Mouse (Mus musculus) kidney, adult 8-10 months (tissue): Measurements from ENCODE around the gene Ddx39.
A peak's percentile ranks its signal among the peaks of the same experiment; 100 is the strongest.

Experiments used
- DNase-seq, 2 experiments: peaks; one replicate each; pipeline ENCODE4 v3.0.0; 2022

Gene Ddx39

DNA sequence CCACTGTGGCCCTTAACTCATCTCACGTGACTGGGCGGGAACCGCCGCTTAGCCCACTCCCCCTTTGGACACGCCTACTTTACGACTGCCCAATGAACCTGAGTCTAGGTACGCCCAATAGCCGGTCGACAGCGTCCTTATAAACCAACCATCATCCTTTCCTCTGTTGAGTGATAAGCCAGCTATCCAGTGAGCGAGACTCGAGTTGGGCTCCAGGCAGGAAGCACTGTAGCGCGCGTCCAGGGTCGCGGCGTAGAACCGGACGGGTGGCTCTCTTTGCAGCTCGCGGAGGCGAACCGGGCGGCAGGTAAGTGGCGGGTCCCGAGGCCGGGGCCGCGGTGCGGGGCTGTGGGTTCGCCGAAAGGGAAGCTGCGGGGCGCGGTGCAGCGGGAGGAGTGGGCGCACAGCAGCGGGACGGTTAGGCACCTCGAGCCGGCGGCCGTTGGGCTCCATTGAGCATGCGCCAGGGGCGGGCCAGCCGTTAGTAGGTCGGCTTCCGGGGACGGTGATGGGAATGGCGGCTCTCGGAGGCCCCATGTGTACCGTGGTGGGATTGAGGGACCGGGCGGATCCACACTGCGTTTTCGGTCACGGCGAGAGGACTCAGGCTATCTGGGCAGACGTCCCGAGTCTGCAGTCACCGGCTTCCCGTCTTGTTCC lies at the start of gene Ddx39:
Ddx39 (plus strand) TSS at position 147 of the 660 bp plus-strand sequence.
- peak; percentile 99 to 100 for DNase-seq

DNA sequence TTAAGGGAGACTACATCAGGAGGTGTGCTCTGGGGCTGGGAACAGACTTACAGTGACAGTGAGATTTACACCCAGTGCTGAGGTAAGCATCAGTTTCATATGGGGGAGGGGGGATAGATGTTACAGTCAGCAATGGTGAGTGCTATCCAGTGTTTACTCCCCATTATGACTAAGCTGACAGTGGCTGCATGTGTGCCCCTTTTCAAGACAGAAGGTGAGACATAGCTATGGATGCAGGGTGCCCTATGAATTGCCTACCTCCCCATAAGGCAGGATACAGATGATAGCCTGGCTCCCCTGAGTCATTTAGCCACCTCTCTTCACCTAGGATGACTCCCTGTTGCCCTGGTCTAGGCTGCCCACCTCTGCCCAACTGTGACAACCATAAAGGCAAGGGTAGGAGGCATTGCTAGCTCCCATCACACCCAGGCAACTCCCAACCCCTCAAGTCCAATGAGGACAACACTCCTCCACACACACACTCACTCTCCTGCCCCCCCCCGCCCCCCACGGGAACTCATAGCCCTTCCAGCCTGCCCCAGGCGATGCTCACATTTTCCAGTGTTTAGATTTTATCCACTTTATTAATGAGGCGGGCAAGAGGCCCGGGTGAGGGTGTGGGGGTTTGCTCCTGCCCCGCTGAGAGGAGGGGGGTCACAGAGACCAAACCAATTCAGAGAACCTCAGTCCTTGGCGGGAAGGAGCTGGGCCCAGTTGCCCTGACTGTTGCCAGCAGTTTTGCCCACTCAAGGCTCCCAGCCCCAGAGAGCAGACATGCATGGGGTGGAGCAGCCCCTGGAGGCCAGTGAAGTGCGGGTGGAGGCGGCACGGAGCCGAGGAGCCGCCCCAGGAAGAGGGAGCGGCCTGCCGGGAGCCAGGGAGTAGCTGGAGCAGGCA lies 48.8 kb upstream of the Ddx39 start, which contains the start of gene Ptger1:
Ptger1 (plus strand) TSS at position 710 of the 897 bp plus-strand sequence.
- peak in 1 of 2 experiments; percentile 56 for DNase-seq

DNA sequence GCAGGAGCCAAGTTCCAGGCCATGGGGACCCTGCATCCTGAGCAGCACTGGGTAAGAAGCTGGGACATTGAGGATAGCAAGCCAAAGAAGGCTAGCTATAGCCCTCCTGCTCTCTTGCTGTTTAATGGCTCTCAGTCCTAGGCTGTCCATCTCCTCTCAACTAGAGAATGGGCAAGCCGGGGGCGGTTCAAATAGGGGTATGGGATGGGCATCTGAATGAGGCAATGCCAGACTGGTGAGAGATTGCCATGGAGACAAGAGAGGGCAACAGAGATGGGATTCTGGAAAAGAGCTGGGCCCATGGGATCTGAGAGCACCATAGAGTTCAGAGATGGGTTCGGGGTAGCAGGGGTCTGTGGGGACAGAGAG lies 48.1 kb upstream of the Ddx39 start:
- no peak for DNase-seq

DNA sequence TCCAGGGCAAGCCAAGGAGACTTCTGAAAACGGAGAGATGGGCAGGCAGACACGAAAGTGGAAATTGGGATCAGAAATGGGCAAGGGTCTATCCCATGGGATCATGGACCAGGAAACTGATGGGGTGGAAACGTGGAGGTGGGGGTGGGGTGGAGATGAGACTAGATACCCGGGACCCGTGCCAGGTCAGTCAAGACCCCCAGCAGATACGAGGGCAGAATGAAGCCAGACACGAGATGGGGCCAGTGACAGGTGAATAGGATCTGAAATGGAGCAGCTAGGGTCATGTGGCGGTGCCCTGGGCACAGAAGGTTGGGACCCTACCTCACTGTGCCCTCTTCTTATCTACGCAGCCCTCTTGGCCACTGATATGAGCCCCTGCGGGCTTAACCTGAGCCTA lies 47.5 kb upstream of the Ddx39 start:
- DNase-seq = no peak

DNA sequence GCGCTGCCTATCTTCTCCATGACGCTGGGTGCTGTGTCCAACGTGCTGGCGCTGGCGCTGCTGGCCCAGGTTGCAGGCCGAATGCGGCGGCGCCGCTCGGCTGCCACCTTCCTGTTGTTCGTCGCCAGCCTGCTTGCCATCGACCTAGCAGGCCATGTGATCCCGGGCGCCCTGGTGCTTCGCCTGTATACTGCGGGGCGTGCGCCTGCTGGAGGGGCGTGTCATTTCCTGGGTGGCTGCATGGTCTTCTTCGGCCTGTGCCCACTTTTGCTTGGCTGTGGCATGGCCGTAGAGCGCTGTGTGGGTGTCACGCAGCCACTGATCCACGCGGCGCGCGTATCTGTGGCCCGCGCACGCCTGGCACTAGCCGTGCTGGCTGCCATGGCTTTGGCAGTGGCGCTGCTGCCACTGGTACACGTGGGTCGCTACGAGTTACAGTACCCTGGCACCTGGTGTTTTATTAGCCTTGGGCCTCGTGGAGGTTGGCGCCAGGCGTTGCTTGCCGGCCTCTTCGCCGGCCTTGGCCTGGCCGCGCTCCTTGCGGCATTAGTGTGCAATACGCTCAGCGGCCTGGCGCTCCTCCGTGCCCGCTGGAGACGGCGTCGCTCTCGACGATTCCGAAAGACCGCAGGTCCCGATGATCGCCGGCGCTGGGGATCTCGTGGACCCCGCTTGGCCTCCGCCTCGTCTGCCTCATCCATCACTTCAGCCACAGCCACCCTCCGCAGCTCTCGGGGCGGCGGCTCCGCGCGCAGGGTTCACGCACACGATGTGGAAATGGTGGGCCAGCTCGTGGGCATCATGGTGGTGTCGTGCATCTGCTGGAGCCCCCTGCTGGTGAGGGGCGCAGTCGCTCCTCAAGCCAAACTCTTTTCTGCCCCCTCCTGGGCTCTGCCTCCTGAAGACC lies 46.7 kb upstream of the Ddx39 start:
- DNase-seq = no peak

DNA sequence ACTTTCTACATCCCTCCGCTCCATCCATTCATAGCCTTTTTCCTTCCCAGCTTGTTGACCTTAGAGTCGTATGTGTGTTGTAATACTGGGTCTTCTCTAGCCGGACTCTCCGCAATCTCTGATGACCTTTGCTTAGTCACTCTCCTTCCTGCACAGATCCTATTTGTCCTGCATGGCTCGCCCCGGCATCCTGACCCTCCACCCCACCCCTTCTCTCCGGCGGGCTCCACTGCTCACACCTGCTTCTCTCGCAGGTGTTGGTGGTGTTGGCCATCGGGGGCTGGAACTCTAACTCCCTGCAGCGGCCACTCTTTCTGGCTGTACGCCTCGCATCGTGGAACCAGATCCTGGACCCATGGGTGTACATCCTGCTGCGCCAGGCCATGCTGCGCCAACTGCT lies 46.0 kb upstream of the Ddx39 start:
- no peak for DNase-seq

DNA sequence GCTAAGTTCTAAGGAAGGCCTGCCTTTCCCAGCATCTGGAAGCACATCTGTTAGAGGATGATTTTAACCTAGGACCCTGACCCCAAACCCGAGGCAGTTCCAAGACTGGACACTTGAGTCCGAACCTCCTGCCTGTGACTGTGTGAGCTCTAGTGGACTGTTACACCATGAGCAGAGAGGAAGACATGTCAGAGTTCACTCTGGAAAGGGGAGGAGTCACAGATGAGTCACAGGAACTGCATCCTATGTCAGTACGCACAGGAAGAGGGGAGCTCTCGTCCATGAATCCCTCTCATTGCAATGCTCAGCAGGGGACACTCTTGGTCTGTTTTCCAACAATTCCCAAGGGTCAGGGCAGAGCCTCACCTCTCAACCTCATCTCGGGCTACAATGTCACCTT lies 42.0 kb upstream of the Ddx39 start:
- no peak for DNase-seq

DNA sequence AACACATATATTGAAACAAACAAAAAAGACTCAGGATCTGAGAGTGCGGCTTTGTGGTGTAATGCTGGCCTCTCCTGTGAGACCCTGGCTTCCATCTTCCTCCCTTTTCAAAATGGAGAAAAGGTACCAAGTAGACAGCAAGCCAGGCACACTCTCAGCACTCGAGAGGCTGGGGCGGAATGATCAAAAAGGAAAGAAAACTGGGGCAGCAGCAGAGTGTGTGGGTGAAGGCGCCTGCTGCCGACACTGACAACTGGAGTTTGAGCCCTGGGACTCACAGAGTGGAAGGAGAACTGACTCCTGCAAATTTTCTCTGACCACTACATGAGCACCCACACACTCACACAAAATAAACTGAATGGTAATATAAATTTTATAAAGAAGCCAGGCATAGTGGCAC lies 40.5 kb upstream of the Ddx39 start:
- DNase-seq = no peak

DNA sequence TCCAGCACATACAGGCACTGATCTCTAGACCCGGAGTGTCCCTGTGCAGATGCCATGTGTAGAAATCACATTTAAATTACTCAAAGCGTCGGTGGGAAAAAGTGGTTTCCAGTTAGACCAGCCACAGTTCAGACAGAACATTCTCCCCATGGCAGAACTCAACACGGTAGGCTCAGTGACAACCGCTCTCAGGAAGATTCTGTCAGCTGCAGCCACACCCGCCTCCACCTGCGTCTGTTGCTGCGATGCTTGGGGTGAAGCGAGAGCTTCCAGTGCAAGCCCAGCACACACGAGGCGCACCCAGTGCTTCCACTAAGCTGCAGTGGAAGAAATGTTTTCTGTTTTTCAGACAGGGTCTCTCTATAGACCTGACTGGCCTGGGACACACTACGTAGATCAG lies 35.1 kb upstream of the Ddx39 start:
- DNase-seq = no peak

DNA sequence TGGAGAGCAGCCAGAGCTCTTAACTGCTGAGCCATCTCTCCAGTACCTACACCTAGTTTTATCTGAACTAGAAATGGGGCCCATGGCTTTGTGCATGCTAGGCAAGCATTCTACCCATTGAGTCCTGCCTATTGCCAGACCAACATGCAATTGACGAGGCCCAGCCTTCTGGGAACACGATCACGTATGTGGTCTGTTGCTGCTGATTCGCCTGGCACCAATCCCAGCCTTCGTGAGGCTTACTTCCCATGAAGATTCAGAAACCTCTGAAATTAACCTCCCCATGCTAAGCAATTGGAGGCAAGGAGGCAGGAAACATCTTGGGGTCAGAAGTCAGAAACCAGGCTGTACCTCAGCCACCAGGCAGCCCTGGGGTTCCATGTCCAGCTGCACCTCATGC lies 34.4 kb upstream of the Ddx39 start:
- no peak for DNase-seq

DNA sequence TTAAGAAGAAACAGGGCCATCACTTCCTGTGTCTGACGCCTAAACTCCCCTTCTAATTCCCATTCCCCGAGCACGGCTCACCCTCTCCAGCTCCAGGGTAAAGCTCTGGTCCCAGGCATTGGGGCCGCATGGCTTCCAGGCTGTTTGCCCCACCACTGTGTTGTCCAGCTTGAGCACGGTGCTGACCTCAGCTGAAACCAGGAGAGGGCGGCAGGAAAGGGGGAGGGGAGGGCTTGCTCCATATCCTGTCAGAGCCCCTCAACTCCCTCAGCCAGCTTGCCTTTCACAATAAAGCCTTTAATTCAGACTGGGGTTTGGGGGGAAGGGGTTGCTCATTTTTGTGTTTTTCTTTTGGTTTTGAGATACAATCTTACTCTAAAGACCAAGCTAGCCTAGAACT lies 33.9 kb upstream of the Ddx39 start:
- no peak for DNase-seq

DNA sequence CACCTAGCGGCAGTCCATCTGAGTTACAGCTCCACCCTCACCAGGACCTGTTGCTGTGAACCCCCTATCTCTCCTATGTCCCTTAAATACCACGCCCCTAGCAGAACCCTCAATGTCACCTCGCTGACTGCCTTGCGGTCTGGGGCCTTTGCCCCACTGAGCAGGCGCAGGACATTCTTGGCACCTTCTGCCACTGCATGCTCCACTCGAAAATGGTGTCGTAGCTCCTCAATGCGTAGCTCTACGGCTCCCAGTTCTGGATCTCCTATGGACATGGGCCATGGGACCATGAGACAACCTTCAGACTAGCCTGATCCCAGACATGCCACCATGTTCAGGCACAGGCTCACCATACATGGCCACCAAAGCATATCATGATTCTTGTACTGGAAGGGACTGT lies 30.5 kb upstream of the Ddx39 start:
- no peak for DNase-seq

DNA sequence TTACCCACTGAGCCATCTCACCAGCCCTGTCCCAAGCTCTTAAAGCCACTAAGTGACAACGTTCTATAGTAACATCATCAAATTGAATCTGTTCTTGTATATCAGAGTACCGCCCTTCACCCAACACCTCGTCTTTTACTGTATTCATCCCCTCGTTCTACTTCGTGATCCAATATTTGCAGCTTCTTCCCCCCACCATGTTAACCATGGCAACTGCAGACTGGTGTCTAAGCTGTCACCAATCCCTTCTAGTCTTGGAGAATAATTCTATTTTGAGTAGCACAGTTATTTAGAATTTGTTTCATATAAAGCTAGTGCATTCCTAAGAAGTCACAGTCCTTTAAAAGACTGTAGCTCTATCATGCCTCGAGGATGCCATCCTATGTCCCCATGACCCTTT lies 25.7 kb upstream of the Ddx39 start:
- no peak for DNase-seq

DNA sequence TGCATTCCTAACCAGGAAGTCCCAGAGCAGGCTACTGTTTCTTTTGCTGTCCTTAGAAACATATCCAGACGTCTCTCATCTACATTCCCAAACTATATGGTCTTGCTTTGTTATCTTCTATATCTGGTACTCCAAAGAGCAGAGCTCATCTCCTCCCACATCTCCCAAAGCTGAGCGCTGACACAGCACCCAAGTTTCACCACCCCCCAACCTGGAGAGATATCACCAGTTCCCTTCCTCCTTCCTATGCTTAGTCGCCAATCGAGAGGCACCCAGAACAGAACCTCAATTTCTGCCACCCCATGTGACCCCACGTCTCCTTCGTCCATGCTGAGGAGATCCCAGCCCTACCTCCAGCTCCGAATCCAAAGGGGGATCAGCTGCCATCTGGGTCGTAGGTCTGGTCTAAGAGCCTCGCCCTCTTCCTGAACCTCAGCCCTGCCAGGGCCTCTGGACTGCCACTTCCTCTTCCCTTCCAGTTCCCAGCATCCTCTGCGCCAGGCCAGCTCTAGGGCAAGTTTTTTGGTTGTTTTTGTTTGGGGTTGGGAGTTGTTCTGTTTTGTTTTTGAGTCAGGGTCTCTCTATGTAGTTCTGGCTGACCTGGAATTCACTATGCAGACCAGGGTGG lies 21.3 kb upstream of the Ddx39 start:
- DNase-seq = no peak

DNA sequence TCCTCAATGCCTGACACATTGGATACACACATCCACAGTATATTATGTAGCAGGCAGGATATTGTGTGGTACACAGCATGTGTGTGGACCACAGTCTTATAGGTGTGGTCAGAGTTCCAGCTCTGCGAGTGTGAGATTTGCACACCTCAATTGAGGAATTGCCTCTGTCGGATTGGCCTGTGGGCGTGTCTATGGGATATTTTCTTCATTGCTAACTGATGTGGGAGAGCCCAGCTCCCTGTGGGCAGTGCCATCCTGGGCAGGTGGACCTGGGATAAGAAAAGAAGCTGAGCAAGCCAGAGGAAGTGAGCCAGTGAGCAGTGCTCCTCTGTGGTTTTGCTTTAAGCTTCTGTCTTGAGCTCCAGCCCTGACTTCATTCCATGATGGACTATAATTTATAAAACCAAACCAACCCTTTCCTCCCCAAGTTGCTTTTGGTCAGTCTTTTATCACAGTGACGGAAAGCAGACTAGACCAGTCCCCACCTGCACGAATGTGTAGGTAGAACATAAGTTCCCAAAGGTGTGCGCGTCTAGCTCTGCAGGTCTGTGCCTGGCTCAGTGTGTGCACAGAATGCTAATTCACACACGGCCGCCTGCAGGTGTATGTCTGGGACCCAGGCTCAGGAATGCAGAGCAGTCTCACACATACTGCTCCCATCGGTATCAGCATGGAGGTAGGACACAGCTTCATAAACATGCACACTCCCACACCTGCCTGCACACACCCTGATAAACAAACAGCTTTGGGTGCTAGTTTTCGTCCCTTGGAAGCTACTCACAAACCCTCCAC lies 20.4 kb upstream of the Ddx39 start:
- peak in 1 of 2 experiments; percentile 32 for DNase-seq

DNA sequence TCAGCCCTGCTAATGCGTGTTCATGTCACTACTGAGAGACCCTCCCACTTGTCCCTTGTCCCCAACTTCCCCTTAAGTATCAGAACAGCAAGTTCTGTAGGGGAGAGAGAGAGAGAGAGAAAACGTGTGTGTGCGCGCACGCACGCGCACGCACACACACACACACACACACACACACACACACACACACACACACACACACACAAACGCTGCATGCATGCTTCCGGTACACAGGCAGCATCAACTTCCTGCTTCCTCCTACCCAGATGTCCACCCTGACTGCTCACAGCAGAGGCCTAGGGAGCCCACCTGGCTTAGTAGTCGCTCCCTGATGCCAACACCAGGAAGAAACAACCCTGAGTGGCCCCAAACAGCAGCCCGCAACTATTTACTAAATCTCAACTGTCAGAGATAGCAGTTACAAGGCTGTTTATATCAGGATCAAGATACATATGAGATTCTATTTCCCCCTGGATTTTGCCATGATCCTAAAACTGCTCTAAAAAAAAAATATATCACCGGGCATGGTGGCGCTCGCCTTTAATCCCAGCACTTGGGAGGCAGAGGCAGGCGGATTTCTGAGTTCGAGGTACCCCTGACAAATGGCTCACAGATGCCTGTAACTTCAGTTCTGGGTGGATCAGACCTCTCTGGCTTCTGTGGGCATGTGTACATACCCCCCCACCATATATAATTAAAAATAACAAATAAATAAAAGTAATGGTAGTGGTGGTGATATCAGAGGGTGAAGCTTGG lies 19.4 kb upstream of the Ddx39 start:
- DNase-seq = no peak

DNA sequence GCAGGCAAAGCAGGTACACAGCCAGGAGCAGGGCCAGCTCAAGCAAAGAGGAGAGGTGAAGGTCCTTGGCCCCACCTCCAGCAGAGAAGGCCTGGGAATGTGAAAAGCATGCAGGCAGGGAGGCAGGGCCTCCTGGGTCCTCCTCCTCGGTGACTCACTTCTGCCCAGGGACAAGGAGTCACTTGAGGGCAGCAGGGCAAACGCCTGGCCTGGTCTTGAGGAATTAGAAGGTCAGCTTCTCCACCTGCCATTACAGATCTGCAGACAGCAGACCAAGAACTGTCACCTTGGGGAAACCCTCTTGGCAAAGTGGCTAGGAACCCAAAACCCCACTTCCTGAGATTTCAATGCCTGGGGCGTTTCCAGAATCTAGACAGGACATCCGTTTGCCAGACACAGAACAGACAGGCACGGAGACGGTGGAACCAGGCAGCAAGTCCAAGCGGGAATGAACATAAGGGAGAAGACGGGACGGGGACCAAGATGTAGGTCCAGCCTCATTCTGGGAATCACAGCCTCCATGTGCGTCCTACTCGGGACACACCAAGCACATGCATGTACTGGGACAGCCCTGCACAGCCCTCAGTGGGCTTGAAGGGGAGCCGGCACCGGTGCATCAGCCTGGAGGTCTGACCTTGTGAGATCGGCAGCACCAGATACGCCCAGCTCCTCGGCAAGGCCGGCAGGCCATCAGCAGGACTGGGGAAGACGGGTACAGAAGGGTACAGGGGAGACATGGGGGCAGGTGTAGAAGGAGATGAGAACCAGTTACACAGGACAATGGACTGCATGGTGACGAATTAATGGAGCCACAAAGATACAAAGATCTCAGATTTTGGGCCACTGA lies 17.4 kb upstream of the Ddx39 start:
- peak; percentile 65 to 81 for DNase-seq

DNA sequence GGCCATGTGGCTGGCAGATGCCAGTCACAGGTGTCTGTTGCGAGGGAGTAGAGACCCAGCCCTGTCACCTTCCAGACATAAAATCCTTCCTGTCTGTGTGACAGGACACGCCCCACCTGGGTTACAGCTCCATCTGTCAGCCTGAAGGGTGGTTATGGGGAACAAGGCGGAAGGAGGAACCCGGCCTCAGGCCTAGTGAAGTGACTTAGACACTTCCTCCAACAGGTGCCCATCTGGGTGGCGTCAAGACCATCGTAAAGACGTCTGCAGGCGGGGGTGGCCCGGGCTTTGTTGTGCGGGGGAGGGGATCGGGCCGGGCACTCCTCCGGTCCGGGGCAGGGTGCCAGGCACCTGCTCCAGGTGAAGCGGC lies 16.7 kb upstream of the Ddx39 start:
- DNase-seq = peak; percentile 38 to 48

DNA sequence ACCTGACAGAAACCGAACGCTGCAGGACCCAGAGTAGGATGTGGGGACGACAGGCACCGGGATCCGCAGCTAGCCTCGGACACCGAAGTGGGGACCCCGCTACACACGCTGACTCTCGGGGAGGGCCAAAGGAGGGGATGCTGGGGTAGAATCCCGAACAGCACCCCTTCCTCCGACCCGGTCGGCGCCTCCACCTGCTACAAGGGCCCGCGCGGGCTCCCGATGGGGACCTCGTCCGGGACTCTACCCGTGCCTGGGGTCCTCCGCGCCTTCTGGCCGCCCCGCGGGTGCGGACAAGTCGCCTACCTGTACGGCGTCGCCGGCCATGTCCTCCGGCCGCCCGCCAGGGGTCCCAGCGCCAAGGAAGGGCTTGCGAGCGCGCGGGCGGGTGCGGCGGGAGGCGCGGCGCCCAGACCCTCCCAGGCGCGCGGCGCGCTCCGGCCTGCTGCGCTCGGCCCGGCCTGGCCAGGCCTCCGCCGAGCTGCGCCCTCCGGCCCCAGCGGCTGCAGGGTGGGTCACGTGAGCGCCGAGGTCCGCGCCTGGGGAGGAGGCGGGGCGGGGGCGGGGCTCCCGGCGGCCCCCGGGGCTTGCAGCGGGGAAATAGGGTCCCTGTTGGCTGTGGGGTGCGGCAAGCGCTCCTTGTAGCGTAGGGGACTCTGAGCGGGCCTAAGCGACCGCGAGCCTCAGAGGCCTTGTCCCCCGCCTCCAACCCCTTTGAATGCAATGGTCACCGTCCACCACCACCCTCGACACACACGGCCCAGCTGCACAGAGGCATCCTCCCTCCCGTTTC lies 16.1 kb upstream of the Ddx39 start, which contains the start of gene Pkn1:
Pkn1 (minus strand) TSS at position 519 of the 793 bp plus-strand sequence.
- peak; percentile 69 to 72 for DNase-seq
